ENCODE assay signal across 11 mouse cellular contexts in genomic region chr5:136473337-136473736, GRCm38 (mm10).
A peak's percentile ranks its signal among the peaks of the same experiment; 100 is the strongest.
DNase-seq lines count a peak whose midpoint lies in the region; ATAC-seq and TF ChIP-seq lines count a peak whose summit lies in the region.
"Had no signal": no experiment of that assay in that cellular context is flagged by ENCODE, and none has a peak within 500 bp of the region (broad histone marks: within the 10 kb centered on the region; RNA-seq: fewer than 3 reads in every experiment).

No protein-coding gene starts in this region.

- peaks cover 17% of the 10 kb centered on the region for H3K4me1 ChIP-seq in liver, adult 2 months (ENCODE audit: control insufficient read depth, insufficient read depth, low read length)
- H3K4me1 ChIP-seq in liver, embryonic 11.5 days (replicated peaks; ENCODE audit: control insufficient read depth, insufficient read depth, low read length): peaks cover 8% of the 10 kb centered on the region
- peaks cover 54% of the 10 kb centered on the region for H3K4me1 ChIP-seq in neural tube, embryonic 15.5 days
- H3K4me1 ChIP-seq in midbrain, embryonic 10.5 days: peaks cover 45% of the 10 kb centered on the region
- peaks cover 7% of the 10 kb centered on the region; the same call in 1 of the 2 replicates for H3K4me1 ChIP-seq in thymus, adult 2 months (replicated peaks; ENCODE audit: control insufficient read depth, insufficient read depth, low read length)

- no peak for TF ChIP-seq POLR2A in liver, adult 2 months (IDR thresholded peaks at IDR 0.05; ENCODE audit: extremely low read depth, insufficient read depth, low read length)
- no peak for TF ChIP-seq POLR2A in thymus, adult 2 months (IDR thresholded peaks at IDR 0.05; ENCODE audit: control insufficient read depth, extremely low read depth, insufficient read depth, low read length, poor library complexity)

- 24% methylated on average over 6 of the region's 6 CpGs for WGBS in liver, adult 2 months
- WGBS in liver, embryonic 11.5 days: 57% methylated on average over 6 of the region's 6 CpGs
- 60% methylated on average over 6 of the region's 6 CpGs for WGBS in neural tube, embryonic 15.5 days
- 44% methylated on average over 6 of the region's 6 CpGs for WGBS in midbrain, embryonic 10.5 days
- WGBS in thymus, adult 2 months: 97% methylated on average over 6 of the region's 6 CpGs

- H3K36me3 ChIP-seq in liver, adult 2 months (ENCODE audit: control insufficient read depth, insufficient read depth, low read length): no peaks in the 10 kb centered on the region
- no peaks in the 10 kb centered on the region for H3K36me3 ChIP-seq in liver, embryonic 11.5 days (ENCODE audit: control insufficient read depth, insufficient read depth, low read length)
- H3K36me3 ChIP-seq in neural tube, embryonic 15.5 days: no peaks in the 10 kb centered on the region
- H3K36me3 ChIP-seq in midbrain, embryonic 10.5 days: peaks cover 28% of the 10 kb centered on the region
- 0 out of 2 replicates have a peak, but pooled peaks cover 7% of the 10 kb centered on the region for H3K36me3 ChIP-seq in thymus, adult 2 months (ENCODE audit: control insufficient read depth, insufficient read depth, low read length)

- peaks cover 5% of the 10 kb centered on the region; the same call in 1 of the 2 replicates for H3K79me2 ChIP-seq in liver, adult 2 months (ENCODE audit: control insufficient read depth, insufficient read depth, low read length)

- H3K4me3 ChIP-seq in liver, adult 2 months (ENCODE audit: insufficient read depth, low read depth, low read length): peak overlapping the region; percentile 17; the same call in 1 of the 2 replicates
- H3K4me3 ChIP-seq in liver, embryonic 11.5 days (ENCODE audit: low read depth, low read length): no peak overlapping the region
- no peak overlapping the region for H3K4me3 ChIP-seq in neural tube, embryonic 15.5 days (replicated peaks)
- H3K4me3 ChIP-seq in midbrain, embryonic 10.5 days: no peak overlapping the region
- H3K4me3 ChIP-seq in thymus, adult 2 months (ENCODE audit: control insufficient read depth, insufficient read depth, low read length): no peak overlapping the region
- H3K4me3 ChIP-seq: liver, embryonic 12.5 days had no signal

- H3K27ac ChIP-seq in liver, adult 2 months (replicated peaks; ENCODE audit: insufficient read depth, low read depth, low read length): peak overlapping the region; percentile 95
- no peak overlapping the region for H3K27ac ChIP-seq in liver, embryonic 11.5 days (ENCODE audit: low read depth, low read length)
- peak overlapping the region; percentile 54; the same call in 1 of the 2 replicates for H3K27ac ChIP-seq in neural tube, embryonic 15.5 days (replicated peaks)
- H3K27ac ChIP-seq in midbrain, embryonic 10.5 days (replicated peaks): no peak overlapping the region
- no peak overlapping the region for H3K27ac ChIP-seq in thymus, adult 2 months (ENCODE audit: control insufficient read depth, insufficient read depth, low read length)
- H3K27ac ChIP-seq: liver, embryonic 12.5 days had no signal

- no peaks in the 10 kb centered on the region for H3K27me3 ChIP-seq in liver, adult 2 months (ENCODE audit: control insufficient read depth, insufficient read depth, low read length)
- H3K27me3 ChIP-seq in liver, embryonic 11.5 days (replicated peaks; ENCODE audit: control insufficient read depth, insufficient read depth, low read length): no peaks in the 10 kb centered on the region
- no peaks in the 10 kb centered on the region for H3K27me3 ChIP-seq in neural tube, embryonic 15.5 days (replicated peaks)
- no peaks in the 10 kb centered on the region for H3K27me3 ChIP-seq in midbrain, embryonic 10.5 days (ENCODE audit: low read depth, poor library complexity, severe bottlenecking)
- no peaks in the 10 kb centered on the region for H3K27me3 ChIP-seq in thymus, adult 2 months (ENCODE audit: control insufficient read depth, insufficient read depth, low read length)
- H3K27me3 ChIP-seq: liver, embryonic 12.5 days had no signal

- no peak overlapping the region for H3K4me2 ChIP-seq in liver, embryonic 11.5 days
- H3K4me2 ChIP-seq in neural tube, embryonic 15.5 days: no peak overlapping the region
- H3K4me2 ChIP-seq: liver, embryonic 12.5 days had no signal

- peak overlapping the region; percentile 67 for H3K9ac ChIP-seq in liver, adult 2 months (ENCODE audit: low read depth, low read length)
- no peak overlapping the region for H3K9ac ChIP-seq in liver, embryonic 11.5 days (ENCODE audit: low read depth, low read length)
- no peak overlapping the region for H3K9ac ChIP-seq in neural tube, embryonic 15.5 days (replicated peaks)
- H3K9ac ChIP-seq: liver, embryonic 12.5 days had no signal

- no peaks in the 10 kb centered on the region for H3K9me3 ChIP-seq in liver, embryonic 11.5 days (ENCODE audit: control insufficient read depth, low read length)
- no peaks in the 10 kb centered on the region for H3K9me3 ChIP-seq in neural tube, embryonic 15.5 days (replicated peaks)
- no peaks in the 10 kb centered on the region for H3K9me3 ChIP-seq in midbrain, embryonic 10.5 days (replicated peaks)
- H3K9me3 ChIP-seq: liver, embryonic 12.5 days had no signal

- peak; percentile 41 to 49 for DNase-seq in cerebellum, postnatal 25 days
- DNase-seq in cerebellum, postnatal 4 days (ENCODE audit: low spot score in 2 of 2): no peak
- DNase-seq in liver, adult 2 months (ENCODE audit: extremely low read depth, low read depth, low spot score): peak; percentile 96
- no peak for DNase-seq in liver, embryonic 11.5 days (ENCODE audit: low spot score)
- peak; percentile 62 for DNase-seq in kidney, adult 18-20 months
- DNase-seq in midbrain, embryonic 10.5 days (ENCODE audit: low spot score): no peak
- no peak for DNase-seq in thymus, adult 2 months
- DNase-seq: cerebellum, postnatal 14 days; gastrocnemius, postnatal 36 days had no signal

- ATAC-seq in liver, embryonic 11.5 days (replicated peaks; ENCODE audit: low FRiP score): no peak
- ATAC-seq in neural tube, embryonic 15.5 days (ENCODE audit: low FRiP score): no peak
- ATAC-seq: liver, embryonic 12.5 days had no signal

- TF ChIP-seq CTCF in liver, adult 2 months (IDR thresholded peaks at IDR 0.05; ENCODE audit: low read depth, low read length): no peak
- no peak for TF ChIP-seq CTCF in thymus, adult 2 months (IDR thresholded peaks at IDR 0.05; ENCODE audit: borderline replicate concordance, control insufficient read depth, extremely low read depth, insufficient read depth, low read length, poor library complexity)

Comparison
In these comparisons a context has a peak if more than half of its experiments do, and no peak if none do; other contexts are left out.
1. DNase-seq: peak in cerebellum, postnatal 25 days (2 of 2), liver, adult 2 months (single experiment) and kidney, adult 18-20 months (single experiment); none in cerebellum, postnatal 4 days (0 of 2), liver, embryonic 11.5 days (single experiment), midbrain, embryonic 10.5 days (single experiment) and thymus, adult 2 months (single experiment).
2. H3K27ac ChIP-seq: peak in liver, adult 2 months (single experiment) and neural tube, embryonic 15.5 days (single experiment); none in liver, embryonic 11.5 days (single experiment), midbrain, embryonic 10.5 days (single experiment) and thymus, adult 2 months (single experiment).